Mouse (Mus musculus): ENCODE results near the gene Utp6. TPM values are rescaled to one million over a fixed set of nuclear protein-coding genes. Genes with fewer than 3 reads are reported as not detected.
A peak's percentile ranks its signal among the peaks of the same experiment; 100 is the strongest.

Gene Utp6
- total RNA-seq, 2 experiments from 2014 or later: 26.6 to 27.9 TPM

GRCm38 (mm10) chr11:79892259-79892658 is 69.9 kb downstream of the Utp6 start:
- peak in 1 of 2 experiments; percentile 33 for DNase-seq (ENCODE audit: extremely low spot score in 1 of 2, low spot score in 2 of 2)
- intact Hi-C loops (cut with DNase I): no loop called here

GRCm38 (mm10) chr11:79890822-79891221 is 71.4 kb downstream of the Utp6 start:
- intact Hi-C loops (cut with DNase I): no loop called here
- no peak for DNase-seq (ENCODE audit: extremely low spot score in 1 of 2, low spot score in 2 of 2)

GRCm38 (mm10) chr11:79886961-79887360 is 75.2 kb downstream of the Utp6 start:
- intact Hi-C loops (cut with DNase I): no loop called here
- DNase-seq (ENCODE audit: extremely low spot score in 1 of 2, low spot score in 2 of 2): no peak

DNA sequence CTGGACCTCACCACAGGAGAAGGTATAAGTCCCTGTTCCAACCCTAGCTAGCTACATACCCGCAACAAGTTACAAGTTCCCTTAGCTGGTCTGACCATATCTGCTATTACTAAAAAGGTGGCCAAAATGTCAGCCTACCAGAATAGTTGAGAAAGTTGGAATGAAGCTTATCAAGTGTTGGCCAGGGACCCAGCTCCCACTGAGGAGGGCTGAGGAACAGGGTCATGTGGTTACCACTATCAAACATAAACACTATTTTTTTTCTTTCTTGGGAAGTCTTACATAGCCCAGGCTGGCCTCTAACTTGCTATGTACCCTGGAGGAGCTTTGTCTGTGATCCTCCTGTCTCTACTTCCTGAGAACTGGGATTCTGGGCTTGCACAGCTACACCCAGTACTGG is 75.8 kb downstream of the Utp6 start:
- intact Hi-C loops (cut with DNase I): no loop called here
- no peak for DNase-seq (ENCODE audit: extremely low spot score in 1 of 2, low spot score in 2 of 2)

DNA sequence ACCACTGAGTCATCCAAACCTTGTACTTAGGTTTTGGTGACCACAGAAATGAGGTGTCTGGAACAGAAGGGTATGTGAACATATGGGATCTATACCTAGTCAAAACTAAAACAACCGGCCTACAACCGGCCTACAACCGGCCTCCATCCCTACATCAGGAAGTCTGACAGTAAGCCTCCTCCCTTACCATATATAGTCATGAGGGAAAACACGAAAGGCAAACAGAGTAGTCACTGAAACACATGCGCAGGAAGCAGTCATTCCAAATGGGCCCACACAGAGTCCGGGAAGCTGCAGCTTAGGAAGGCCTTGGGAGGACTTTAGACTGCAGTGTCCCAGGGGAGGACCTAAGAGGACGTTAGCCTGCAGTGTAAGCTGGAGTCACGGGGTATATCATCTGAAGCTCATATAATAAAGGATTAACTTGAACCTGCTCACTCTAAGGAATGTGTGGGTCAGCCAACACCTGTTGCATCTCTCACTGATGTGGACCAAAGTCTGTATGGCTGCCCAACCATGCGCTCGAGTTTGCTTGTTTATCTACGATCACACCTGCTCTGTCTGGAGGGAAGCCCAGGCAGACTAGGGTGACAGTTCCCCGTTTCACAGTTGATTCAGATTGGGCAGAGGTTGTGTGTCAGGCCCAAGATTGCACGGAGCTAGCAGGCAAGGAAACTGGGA is 76.3 kb downstream of the Utp6 start:
- DNase-seq (ENCODE audit: extremely low spot score in 1 of 2, low spot score in 2 of 2): no peak
- intact Hi-C loops (cut with DNase I): no loop called here

DNA sequence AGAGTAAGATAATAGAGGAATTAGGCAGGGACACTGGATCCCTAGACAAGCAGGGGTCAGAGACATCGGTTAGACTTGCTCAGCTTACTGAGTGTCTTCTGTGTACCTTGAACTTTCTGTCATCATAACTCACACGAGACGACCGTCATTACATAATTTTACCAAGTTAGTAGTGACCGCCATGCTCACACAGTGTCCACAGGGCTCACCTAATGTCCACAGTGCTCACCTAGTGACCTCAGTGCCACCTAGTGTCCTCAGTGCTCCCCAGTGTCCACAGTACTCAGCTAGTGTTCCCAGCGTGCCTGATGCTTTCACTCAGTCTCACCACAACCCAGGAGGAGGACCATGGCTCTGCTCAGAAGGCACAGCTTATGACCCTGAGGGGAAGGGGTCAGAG is 77.4 kb downstream of the Utp6 start:
- DNase-seq (ENCODE audit: extremely low spot score in 1 of 2, low spot score in 2 of 2): no peak
- intact Hi-C loops (cut with DNase I): no loop called here

Other genes starting within 250 kb of the Utp6 start
- gene Suz12, start 30.7 kb upstream of the Utp6 start, total RNA-seq (2021): 10 to 100 TPM; 28.6 to 31.7 TPM
- 10 to 100 TPM; 12.2 to 13.1 TPM for gene Crlf3, start 118.6 kb upstream of the Utp6 start, total RNA-seq (2021)
- 1 to 10 TPM; 4.2 to 4.6 TPM for gene Atad5, start 127.0 kb upstream of the Utp6 start, total RNA-seq (2021)
- gene Tefm, start 179.8 kb upstream of the Utp6 start, total RNA-seq (2021): 10 to 100 TPM in 1 of 2 experiments, 1 to 10 TPM in 1; 9.6 to 11.5 TPM
- gene Adap2, start 191.7 kb upstream of the Utp6 start, total RNA-seq (2021): 1 to 10 TPM; 8.3 to 8.5 TPM
- 1 to 10 TPM; 3.5 to 4.1 TPM for gene Rnf135, start 221.5 kb upstream of the Utp6 start, total RNA-seq (2021)
- gene Rhot1, start 246.6 kb upstream of the Utp6 start, total RNA-seq (2021): 10 to 100 TPM; 67.5 to 69.6 TPM

Data from left cerebral cortex, postnatal 10 days (tissue).